Mouse (Mus musculus) cerebellum, adult 11 months (tissue): ENCODE measurements around the gene Gucd1.
A peak's percentile ranks its signal among the peaks of the same experiment; 100 is the strongest.
"Not testable (repeated sequence)": the region's sequence is repeated elsewhere in the genome, so short reads cannot be mapped to it uniquely, and the experiment has no call there.

Source experiments
- DNase-seq: peaks from one replicate; pipeline ENCODE4 v3.0.0; 2022

Gene Gucd1

DNA sequence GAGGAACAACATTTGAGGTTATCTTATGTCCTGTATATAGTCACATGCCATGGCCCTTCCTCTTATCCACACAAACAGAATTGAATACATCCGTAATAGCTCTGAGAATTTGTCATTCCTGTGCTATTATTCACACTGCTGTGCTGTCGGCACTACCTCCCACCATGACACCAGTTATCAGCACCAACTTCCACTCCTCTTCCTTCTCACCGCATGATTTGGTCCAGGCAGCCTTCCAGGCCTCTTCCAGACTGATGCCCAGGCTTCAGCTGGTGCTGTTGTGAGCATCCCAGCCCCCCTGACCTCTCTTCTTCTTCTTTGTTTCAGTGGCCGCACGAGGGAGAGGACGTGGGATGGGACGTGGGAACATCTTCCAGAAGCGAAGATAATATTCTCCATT is 17.2 kb upstream of the Gucd1 start:
- no peak for DNase-seq

DNA sequence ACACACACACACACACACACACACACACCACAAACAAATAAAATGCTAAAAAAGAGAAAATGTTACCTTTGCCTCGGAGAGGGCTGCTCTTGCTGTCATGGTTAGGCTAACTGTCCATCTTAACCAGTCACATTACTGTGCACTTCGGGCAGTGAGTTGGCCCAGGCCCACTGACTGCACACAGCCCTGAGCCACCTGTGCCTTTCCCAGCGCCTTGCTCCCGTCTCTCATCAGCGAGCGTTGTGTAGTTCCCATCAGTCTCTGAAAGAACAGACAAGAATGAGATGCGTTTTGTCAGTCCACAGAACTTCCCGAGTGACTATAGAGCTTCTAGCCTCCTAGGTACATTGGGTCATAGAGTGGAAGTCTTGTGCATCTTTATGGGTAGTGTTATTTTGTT is 16.4 kb upstream of the Gucd1 start:
- DNase-seq = no peak

GRCm38 (mm10) chr10:75531532-75532090 is 13.8 kb upstream of the Gucd1 start:
- no peak for DNase-seq

GRCm38 (mm10) chr10:75530322-75530721 is 12.6 kb upstream of the Gucd1 start:
- no peak for DNase-seq

- not testable (repeated sequence) for DNase-seq
These were observed 7.7 kb upstream of the Gucd1 start for GRCm38 (mm10) chr10:75525450-75525849.

- no peak for DNase-seq
These were observed 3.9 kb upstream of the Gucd1 start for GRCm38 (mm10) chr10:75521643-75522042.

- DNase-seq = no peak
These were observed 2.8 kb upstream of the Gucd1 start for GRCm38 (mm10) chr10:75520581-75520980.

- DNase-seq = peak; percentile 90
These were observed 557 bp downstream of the Gucd1 start, which contains the start of gene Snrpd3 for GRCm38 (mm10) chr10:75517073-75517757. Gene Snrpd3, plus strand, starts transcription at chr10:75517551.

GRCm38 (mm10) chr10:75516724-75517072 is 1.1 kb downstream of the Gucd1 start:
- no peak for DNase-seq

GRCm38 (mm10) chr10:75516038-75516723 is 1.6 kb downstream of the Gucd1 start:
- DNase-seq = peak; percentile 30

- no peak for DNase-seq
These were observed 2.3 kb downstream of the Gucd1 start for GRCm38 (mm10) chr10:75515216-75516037.

DNA sequence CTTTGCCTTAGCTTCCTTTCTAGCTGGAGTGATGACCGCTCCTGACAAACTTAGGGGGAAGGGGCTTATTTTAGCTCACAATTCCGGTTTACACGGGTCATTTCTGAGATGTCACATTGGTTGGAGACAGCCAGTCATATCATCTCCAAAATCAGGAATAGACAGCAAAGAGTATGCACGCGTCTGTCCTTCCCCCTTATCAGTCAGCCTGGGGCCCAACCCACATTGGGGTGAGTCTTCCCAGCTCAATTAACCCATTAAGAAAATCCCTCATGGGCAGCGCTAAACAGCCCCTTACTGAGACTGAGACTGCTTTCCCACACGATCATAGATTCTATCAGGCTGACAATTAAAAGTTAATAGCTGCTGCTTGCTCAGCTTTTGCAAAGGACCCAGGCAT is 3.4 kb downstream of the Gucd1 start:
- no peak for DNase-seq

DNA sequence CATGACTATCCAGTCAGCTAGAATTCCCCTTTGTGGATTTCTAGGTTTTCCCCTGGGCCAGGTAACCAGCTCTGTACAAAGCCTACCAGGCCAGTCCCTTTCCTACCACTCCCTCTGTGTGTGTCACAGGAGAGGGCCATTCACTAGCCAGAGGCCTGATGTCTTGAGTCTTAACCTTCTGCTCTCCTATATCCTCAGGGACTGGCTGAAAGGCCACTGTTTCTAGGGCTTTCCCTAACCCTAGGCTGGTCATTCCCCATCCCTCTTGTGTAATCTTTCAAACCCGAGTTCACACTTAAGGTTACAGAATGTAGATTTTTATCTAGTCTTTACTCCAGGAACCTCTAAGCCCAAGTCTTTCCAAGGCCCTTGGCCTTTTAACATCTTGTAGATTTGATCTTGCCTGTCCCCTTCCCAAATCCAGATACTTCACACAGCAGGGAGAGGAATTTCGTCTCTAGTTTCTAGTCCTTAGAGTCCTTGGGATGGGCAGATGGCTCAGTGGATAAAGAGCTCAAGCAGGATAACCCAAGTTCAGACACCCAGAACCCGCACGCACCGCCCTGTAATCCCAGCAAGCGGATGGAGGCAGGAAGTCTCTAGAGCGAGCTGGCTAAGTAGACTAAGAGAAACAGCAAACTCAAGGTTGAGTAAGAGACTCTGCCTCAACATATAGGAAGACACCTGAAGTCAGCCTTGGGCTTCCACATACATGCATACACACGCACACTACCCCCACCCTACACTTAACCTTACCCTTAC is 4.3 kb downstream of the Gucd1 start:
- DNase-seq = no peak

DNA sequence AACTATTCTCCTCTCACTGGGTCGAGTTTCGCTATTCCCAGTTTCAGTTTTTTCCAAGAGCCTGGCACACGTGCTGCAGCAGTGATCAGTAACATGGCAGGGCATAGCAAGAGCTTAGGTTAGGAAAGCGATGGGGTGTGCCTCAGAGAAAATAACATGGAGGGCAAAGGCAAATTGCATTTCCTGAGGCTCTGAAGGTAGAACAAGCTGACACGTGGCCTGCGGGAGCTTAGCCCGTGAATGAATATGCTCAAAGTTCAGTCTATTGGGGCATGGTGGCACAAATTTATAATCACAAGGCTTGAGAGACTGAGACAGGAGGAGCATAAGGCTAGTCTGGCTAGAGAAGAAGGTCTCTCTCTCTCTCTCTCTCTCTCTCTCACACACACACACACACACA is 5.0 kb downstream of the Gucd1 start:
- no peak for DNase-seq

- DNase-seq = no peak
These were observed 5.9 kb downstream of the Gucd1 start for GRCm38 (mm10) chr10:75511897-75512296.

GRCm38 (mm10) chr10:75511060-75511459 is 6.7 kb downstream of the Gucd1 start:
- no peak for DNase-seq

GRCm38 (mm10) chr10:75510446-75510845 is 7.3 kb downstream of the Gucd1 start:
- peak; percentile 59 for DNase-seq

DNA sequence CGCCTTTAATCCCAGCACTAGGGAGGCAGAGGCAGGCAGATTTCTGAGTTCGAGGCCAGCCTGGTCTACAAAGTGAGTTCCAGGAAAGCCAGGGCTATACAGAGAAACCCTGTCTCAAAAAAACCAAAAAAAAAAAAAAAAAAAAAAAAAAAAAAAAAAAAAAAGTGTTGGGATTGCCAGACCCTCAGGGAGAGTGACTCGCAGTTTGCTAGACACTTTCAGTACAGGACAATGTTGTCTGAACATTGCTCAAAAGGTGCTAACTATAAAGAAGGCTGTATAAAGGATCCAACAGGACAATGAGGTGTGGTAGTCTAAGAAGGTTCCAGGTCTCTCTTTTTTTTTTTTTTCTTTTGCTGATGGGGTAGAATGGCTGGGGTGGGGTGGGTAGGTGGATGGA is 11.8 kb downstream of the Gucd1 start:
- not testable (repeated sequence) for DNase-seq

- no peak for DNase-seq
These were observed 12.7 kb downstream of the Gucd1 start for GRCm38 (mm10) chr10:75505130-75505495.

DNA sequence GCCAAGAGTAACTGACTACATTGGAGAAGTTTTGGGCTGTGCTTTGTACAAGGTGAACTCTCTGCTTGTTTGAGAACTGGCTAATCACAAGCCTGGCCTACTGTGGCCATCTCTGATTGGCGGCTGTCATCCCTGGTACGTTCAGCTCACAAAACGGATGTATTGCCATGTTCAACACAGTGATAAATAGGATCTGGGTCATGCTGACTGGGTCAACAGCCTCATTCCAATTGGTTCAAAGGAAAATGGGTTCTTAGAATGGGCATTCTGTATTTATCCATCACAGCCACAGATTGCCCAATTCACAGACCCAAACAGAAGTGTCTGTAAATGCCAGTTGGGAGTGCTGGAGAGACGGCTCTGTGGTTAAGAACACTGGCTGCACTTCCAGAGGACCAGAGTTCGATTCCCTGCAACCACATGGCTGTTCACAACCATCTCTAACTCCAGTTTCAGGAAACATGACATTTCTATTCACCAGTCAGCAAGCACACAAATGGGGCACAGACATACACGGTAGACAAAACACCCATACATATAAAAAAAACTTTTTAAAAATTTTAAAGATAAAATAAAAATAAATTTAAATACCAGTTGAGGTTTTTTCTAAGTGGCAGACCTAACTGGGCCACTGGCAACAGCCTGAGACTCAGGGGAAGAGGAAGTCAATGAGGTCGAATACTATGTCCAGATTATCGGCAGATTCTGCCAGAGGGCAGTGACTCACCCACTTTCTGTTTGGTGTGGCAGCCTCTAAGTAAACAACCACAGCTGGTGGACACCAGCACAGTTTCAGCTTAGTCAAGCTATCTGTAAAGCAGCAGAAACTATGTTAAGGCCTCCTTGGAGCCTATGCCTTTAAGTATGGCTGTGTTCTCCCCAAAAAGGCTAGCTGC is 13.3 kb downstream of the Gucd1 start:
- DNase-seq = no peak

- no peak for DNase-seq
These were observed 14.1 kb downstream of the Gucd1 start for GRCm38 (mm10) chr10:75503692-75504091.

GRCm38 (mm10) chr10:75501641-75502040 is 16.1 kb downstream of the Gucd1 start:
- no peak for DNase-seq
